In genomic region chr7:113972536-113972935, GRCm38 (mm10) we compare ENCODE assay signal across 19 mouse cellular contexts.
"Had no signal": no experiment of that assay in that cellular context is flagged by ENCODE, and none has a peak within 500 bp of the region (broad histone marks: within the 10 kb centered on the region; RNA-seq: fewer than 3 reads in every experiment).

No protein-coding gene starts in this region.

- H3K4me2 ChIP-seq: limb, embryonic 12.5 days; limb, embryonic 15.5 days; liver, embryonic 13.5 days; midbrain, embryonic 13.5 days; neural tube, embryonic 13.5 days had no signal

- ATAC-seq: inflammation-experienced regulatory T-cells, adult 6 months; intestine, postnatal 0 days; midbrain, embryonic 13.5 days; midbrain, embryonic 16.5 days had no signal

- H3K4me3 ChIP-seq: limb, embryonic 12.5 days; limb, embryonic 15.5 days; liver, embryonic 13.5 days; megakaryocyte, embryonic 14.5 days; midbrain, embryonic 10.5 days; midbrain, embryonic 13.5 days; myocyte; neural tube, embryonic 13.5 days had no signal

- H3K9me3 ChIP-seq: limb, embryonic 15.5 days; neural tube, embryonic 13.5 days had no signal

- H3K4me1 ChIP-seq: limb, embryonic 12.5 days; limb, embryonic 15.5 days; liver, embryonic 13.5 days; megakaryocyte, embryonic 14.5 days; midbrain, embryonic 13.5 days; neural tube, embryonic 13.5 days had no signal

- DNase-seq: kidney, adult 2 months; kidney, postnatal 25 days; left cerebral cortex, postnatal 4 days; liver, embryonic 13.5 days; lung, adult 2 months; thymus, adult 18-20 months; thymus, postnatal 36 days had no signal

- H3K9ac ChIP-seq: limb, embryonic 12.5 days; limb, embryonic 15.5 days; liver, embryonic 13.5 days; midbrain, embryonic 13.5 days; neural tube, embryonic 13.5 days had no signal

- H3K36me3 ChIP-seq: limb, embryonic 12.5 days; limb, embryonic 15.5 days; liver, embryonic 13.5 days; midbrain, embryonic 13.5 days; neural tube, embryonic 13.5 days had no signal

- H3K27me3 ChIP-seq: limb, embryonic 12.5 days; limb, embryonic 15.5 days; liver, embryonic 13.5 days; midbrain, embryonic 13.5 days; neural tube, embryonic 13.5 days had no signal

- H3K27ac ChIP-seq: kidney, postnatal 0 days; limb, embryonic 12.5 days; limb, embryonic 15.5 days; liver, embryonic 13.5 days; macrophage; midbrain, embryonic 10.5 days; midbrain, embryonic 13.5 days; neural tube, embryonic 13.5 days had no signal
